Mouse (Mus musculus): Measurements from ENCODE around the gene Gprc5d.

The Gprc5d gene

GRCm38 (mm10) chr6:135069856-135070255 is 48.2 kb downstream of the Gprc5d start:
- DNase-seq (ENCODE audit: low read depth, low spot score): no peak

DNA sequence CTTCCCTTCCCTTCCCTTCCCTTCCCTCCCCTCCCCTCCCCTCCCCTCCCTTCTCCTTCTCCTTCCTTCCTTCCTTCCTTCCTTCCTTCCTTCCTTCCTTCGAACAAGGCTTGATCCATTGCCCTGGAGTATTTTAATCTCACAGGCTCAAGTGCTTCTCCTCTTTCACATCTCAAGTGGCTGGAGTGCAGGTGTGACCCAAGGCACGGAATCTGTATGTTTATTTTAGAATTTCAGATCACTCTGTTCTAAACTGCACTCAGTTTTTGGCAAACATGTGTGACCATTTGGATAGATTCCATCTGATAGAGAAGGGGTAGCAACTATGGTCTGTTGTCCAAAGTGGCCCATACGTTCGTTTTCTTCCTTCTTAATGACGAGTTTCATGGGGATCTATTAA is 49.9 kb downstream of the Gprc5d start:
- no peak for DNase-seq (ENCODE audit: low read depth, low spot score)

GRCm38 (mm10) chr6:135066795-135067445 is 51.2 kb downstream of the Gprc5d start:
- DNase-seq (ENCODE audit: low read depth, low spot score): no peak

DNA sequence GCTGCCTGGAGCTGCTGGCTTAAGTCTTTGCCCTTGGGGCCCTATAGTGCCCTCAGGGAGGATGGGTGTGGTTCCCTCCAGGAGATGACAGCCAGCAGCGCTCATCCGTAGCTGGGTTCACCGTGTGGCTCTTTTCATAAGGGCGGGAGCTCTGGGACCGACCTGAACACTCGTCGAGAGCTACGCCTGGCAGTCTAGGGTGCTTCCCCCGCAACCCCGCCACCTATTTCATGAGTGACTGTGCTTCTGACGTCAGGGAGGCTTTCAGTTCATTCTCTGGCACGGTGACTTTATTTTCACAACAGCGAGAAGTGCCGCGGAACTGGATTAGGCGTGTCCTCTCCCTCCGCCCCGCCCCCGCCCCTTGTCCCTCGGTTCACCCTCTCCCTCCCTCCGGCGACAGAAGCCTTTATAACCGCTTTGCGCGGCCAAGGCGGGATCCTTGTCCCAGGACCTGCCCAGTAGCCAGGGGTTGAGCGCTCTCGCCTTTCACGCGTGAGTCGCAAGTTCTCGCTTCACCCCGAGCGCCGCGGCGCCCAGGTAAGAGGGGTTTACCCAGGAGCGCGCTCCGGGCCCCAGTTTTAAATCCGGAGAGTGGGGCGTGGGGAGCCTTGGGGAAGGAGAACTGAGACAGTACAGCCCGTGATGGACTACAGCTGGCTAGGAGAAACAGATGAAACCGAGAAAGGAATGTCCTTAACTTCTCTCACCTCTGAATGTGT is 52.7 kb downstream of the Gprc5d start, which contains the start of gene Gprc5a:
Gprc5a (plus strand) TSS at position 416 of the 722 bp plus-strand sequence.
- DNase-seq (ENCODE audit: low read depth, low spot score): peak; percentile 34

DNA sequence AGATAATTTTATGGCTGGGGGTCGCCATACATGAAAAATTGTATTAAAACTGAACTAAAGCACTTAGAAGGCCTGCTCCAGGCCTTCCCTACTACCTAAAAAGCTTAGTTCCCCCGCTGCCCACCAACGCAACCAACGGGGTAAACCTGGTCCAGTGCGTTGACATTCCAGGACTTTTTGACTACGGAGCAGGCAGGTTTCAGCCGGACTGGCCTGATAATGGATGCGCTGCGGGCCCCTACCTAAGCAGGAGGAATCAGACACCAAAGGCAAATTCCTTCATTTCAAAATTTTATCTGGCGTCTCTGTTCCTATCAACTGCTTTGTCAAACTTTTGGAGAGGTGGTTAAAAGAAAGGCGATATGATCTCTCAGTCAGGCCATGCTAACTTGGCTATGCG is 53.5 kb downstream of the Gprc5d start:
- no peak for DNase-seq (ENCODE audit: low read depth, low spot score)

DNA sequence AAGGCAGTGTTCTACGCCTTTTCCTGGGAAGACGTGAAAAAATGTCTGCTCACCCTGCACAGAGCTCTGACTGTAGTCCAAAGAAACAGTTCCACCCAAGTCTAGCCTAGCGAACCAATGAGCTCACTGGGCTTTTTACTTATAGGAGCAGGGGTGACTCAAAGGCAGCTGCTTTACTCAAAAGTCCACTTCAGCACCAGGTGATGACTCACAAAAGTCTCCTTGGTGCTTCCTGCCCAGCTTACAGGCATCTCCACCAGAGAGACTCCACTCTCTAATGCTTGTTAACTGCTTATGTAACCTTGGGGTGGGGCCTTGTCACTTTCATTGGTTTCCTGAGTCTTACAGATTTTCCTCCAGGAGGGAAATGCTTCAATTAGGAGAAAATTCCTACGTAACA is 57.4 kb downstream of the Gprc5d start:
- no peak for DNase-seq (ENCODE audit: low read depth, low spot score)
